Mouse (Mus musculus) hindbrain, postnatal 0 days (tissue): ENCODE measurements at regions not wholly inside any gene's neighbourhood (a gene's known extent, or its start where the extent isn't known, plus 50 kb on each side); places are given as distances from the start of the nearest gene placed in this dataset.

Experiments
- ATAC-seq: fragments of 200-750 bp; cut with Nextera tagmentation; 2 replicates; pipeline ENCODE4 v1.8.0; 2017; ENCODE audit warnings: mild to moderate bottlenecking, moderate TSS enrichment, moderate library complexity
- DNase-seq: peaks from one replicate; pipeline ENCODE4 v3.0.0-alpha.2; 2015; ENCODE audit warnings: low spot score
- H3K27ac ChIP-seq: fragments of 300-500 bp; sonication (generic); 2 replicates; pipeline ENCODE4 v1.5.1; 2014; ENCODE audit warnings: mild to moderate bottlenecking
- H3K27me3 ChIP-seq: fragments of 300-500 bp; sonication (generic); 2 replicates; pipeline ENCODE4 v1.6.1; 2014; ENCODE audit warnings: low read length, mixed read lengths; ENCODE audit not compliant: insufficient read depth
- H3K36me3 ChIP-seq: fragments of 300-500 bp; sonication (generic); 2 replicates; pipeline ENCODE4 v1.6.1; 2014; ENCODE audit warnings: low read length, mixed read lengths; ENCODE audit not compliant: insufficient read depth
- H3K4me1 ChIP-seq: fragments of 300-500 bp; sonication (generic); 2 replicates; pipeline ENCODE4 v1.6.1; 2014; ENCODE audit warnings: antibody characterized with exemption, low read length, mixed read lengths; ENCODE audit not compliant: insufficient read depth
- H3K4me2 ChIP-seq: fragments of 300-500 bp; sonication (generic); 2 replicates; pipeline ENCODE4 v1.6.1; 2014; ENCODE audit warnings: low read depth, mild to moderate bottlenecking, low read length, moderate library complexity, mixed read lengths
- H3K4me3 ChIP-seq: fragments of 300-500 bp; sonication (generic); 2 replicates; pipeline ENCODE4 v1.5.1; 2014; ENCODE audit warnings: low read length
- H3K9ac ChIP-seq: fragments of 300-500 bp; sonication (generic); replicated peaks from 2 replicates; pipeline ENCODE4 v1.6.1; 2014; ENCODE audit warnings: mild to moderate bottlenecking, low read length, moderate library complexity, mixed read lengths
- H3K9me3 ChIP-seq: fragments of 300-500 bp; sonication (generic); 2 replicates; pipeline ENCODE4 v1.6.1; 2016; ENCODE audit warnings: low read length, mixed read lengths
- CTCF ChIP-seq: IDR thresholded peaks from 2 replicates; pipeline ENCODE4 v1.5.1; 2016; ENCODE audit warnings: antibody characterized with exemption, control low read depth, low read depth
- WGBS: fragments of 180-500 bp; shearing (Covaris S2); extraction: QIAGEN DNeasy Blood & Tissue Kit; methylation state at CpG from one replicate; pipeline ENCODE4 v1.1.7; 2014; 5-methylcytosine and 5-hydroxymethylcytosine counted together

- Histone ChIP-seq H3K27ac (no peak overlapping the region), H3K27me3 (no peaks in the 10 kb centered on the region; the same call in 1 of the 2 replicates), H3K4me1 (no peaks in the 10 kb centered on the region), H3K36me3 (no peaks in the 10 kb centered on the region), H3K9ac (no peak overlapping the region), H3K4me2 (no peak overlapping the region), H3K9me3 (no peaks in the 10 kb centered on the region), H3K4me3 (no peak overlapping the region)
- TF ChIP-seq CTCF: no peak
- ATAC-seq (no peak), DNase-seq (no peak)
- 61% methylated on average over 6 of the region's 6 CpGs for WGBS
These were observed 133.4 kb upstream of the Zfp703 start for GRCm38 (mm10) chr8:26843714-26844113.

DNA sequence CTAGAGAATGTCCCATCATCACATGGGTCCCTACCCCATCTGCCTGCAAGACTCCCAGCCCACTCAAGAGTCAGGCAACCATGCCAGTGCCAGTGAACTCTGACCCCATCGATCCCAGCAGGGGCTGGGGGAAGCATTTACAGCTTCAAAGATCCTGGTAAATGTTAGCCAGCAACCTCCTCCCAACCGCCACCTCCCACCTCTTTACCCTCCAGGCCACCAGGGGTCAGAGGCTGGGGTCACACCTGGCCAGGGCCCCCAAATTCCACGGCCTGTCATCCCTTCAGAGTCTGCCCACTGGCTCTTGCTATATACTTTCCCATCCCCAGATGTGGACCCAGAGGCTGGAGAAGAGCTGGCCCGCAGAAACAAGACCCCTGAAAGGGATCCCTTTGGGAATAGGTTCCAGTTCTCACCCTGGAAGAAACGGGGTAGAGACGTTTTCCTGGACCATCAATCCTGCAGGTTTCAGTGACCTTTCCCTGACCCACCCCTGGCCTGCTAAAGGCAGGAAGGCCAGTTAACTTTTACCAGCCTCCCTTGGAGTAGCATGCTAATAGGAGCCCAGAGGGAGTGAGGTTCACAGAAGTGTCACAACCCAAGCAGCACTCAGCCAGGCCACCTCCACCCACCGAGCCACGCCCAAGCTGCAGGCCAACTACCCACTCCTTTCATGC lies 132.9 kb upstream of the Zfp703 start:
- ATAC-seq: no peak
- no peak overlapping the region for H3K4me3 ChIP-seq

DNA sequence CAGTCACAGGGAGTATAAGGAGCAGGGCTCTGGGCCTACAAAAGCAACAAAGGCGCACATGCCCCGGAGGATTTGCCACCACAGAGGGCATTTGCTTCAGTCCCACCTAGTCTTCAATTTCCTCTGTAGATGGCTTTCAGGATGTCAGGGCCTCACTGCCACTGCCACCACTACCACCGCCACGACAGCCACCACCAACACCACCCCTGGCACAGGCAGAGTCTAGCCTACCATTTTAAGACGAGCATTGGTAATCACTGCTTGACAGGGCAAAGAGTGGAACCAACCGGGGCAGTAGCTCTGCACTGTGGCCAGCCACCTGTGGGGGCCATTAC lies 132.3 kb upstream of the Zfp703 start:
- H3K9ac ChIP-seq: no peak overlapping the region
- 80% methylated on average over 6 of the region's 6 CpGs for WGBS
- ATAC-seq (no peak), DNase-seq (no peak)
- H3K36me3 ChIP-seq: no peaks in the 10 kb centered on the region
- H3K9me3 ChIP-seq: no peaks in the 10 kb centered on the region
- no peak overlapping the region for H3K4me2 ChIP-seq
- no peaks in the 10 kb centered on the region for H3K4me1 ChIP-seq
- H3K27ac ChIP-seq: no peak overlapping the region
- H3K4me3 ChIP-seq: no peak overlapping the region
- no peaks in the 10 kb centered on the region; the same call in 1 of the 2 replicates for H3K27me3 ChIP-seq
- TF ChIP-seq CTCF: no peak

More for the DNA sequence above, 132.9 kb upstream of the Zfp703 start:
- TF ChIP-seq CTCF: no peak
- no peaks in the 10 kb centered on the region for H3K9me3 ChIP-seq
- no peaks in the 10 kb centered on the region for H3K4me1 ChIP-seq
- no peak overlapping the region for H3K9ac ChIP-seq
- DNase-seq: no peak
- no peak overlapping the region for H3K4me2 ChIP-seq
- no peaks in the 10 kb centered on the region; the same call in 1 of the 2 replicates for H3K27me3 ChIP-seq
- H3K27ac ChIP-seq: no peak overlapping the region
- no peaks in the 10 kb centered on the region for H3K36me3 ChIP-seq
- 57% methylated on average over 8 of the region's 8 CpGs for WGBS

DNA sequence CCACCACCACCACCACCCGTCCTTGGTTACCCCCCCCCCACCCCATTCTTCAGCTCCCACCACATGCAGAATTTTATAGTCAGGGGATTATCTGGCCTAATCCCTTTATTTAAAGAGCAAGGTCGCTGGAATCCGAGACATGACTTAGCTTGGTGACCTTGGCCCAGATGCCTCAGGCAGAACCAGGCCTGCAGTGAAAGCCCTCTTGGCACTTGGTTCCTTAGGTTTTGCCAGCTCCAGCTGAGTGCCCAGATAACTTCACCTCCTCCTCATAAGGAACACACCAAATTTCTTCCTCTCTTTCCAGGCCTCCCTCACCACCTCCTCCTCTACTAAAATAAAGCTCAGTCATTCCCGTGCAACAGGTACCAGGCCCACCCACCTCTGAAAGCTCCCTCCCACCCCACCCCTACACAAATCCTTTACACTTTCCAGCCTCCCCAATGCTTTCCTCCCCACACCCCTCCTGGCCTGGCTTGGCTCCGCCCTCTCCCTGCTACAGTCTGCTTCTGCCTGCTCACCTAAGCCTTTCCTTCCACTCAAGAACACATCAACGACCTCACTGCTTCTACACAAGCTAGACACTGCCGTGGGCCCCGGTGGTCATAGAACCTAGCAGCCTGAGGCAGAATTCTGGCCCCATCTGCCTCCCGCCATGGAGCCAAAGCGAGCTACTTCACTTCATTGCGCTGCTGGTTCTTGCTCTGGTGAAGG lies 131.5 kb upstream of the Zfp703 start:
- DNase-seq (no peak), ATAC-seq (no peak)
- H3K36me3 ChIP-seq: no peaks in the 10 kb centered on the region
- H3K4me2 ChIP-seq: no peak overlapping the region
- TF ChIP-seq CTCF: no peak
- H3K4me3 ChIP-seq: no peak overlapping the region
- no peaks in the 10 kb centered on the region for H3K4me1 ChIP-seq
- no peaks in the 10 kb centered on the region; the same call in 1 of the 2 replicates for H3K27me3 ChIP-seq
- H3K9ac ChIP-seq: no peak overlapping the region
- H3K27ac ChIP-seq: no peak overlapping the region
- WGBS: 69% methylated on average over 11 of the region's 11 CpGs
- no peaks in the 10 kb centered on the region for H3K9me3 ChIP-seq

DNA sequence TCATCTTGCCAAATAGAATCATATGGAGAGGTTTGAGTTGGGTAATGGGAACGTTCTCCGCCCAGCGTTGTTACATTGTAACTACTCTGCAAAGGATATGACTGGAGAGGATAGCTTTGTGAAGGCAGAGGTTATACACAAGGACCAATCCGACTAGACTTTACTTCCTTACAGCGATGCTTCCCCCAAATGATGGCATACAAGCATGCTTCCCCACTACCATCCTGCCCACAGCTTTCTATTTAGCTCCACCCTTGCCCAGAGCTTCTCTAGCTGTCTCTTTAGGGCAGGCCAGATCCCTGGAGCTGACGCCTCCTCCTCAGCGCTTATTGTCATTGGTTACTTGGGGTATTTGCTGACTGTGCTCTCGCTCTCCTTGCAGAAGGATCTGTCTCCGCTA lies 130.1 kb upstream of the Zfp703 start:
- WGBS: 77% methylated on average over 9 of the region's 9 CpGs
- H3K27ac ChIP-seq: no peak overlapping the region
- ATAC-seq (no peak), DNase-seq (no peak)
- H3K9me3 ChIP-seq: no peaks in the 10 kb centered on the region
- TF ChIP-seq CTCF: no peak
- H3K4me2 ChIP-seq: no peak overlapping the region
- no peaks in the 10 kb centered on the region; the same call in 1 of the 2 replicates for H3K27me3 ChIP-seq
- no peaks in the 10 kb centered on the region for H3K36me3 ChIP-seq
- H3K4me1 ChIP-seq: no peaks in the 10 kb centered on the region
- no peak overlapping the region for H3K9ac ChIP-seq
- no peak overlapping the region for H3K4me3 ChIP-seq

- ATAC-seq: no peak
- Histone ChIP-seq H3K27ac (no peak overlapping the region), H3K9me3 (no peaks in the 10 kb centered on the region), H3K4me3 (no peak overlapping the region), H3K27me3 (no peaks in the 10 kb centered on the region; the same call in 1 of the 2 replicates), H3K36me3 (no peaks in the 10 kb centered on the region), H3K9ac (no peak overlapping the region), H3K4me2 (no peak overlapping the region), H3K4me1 (no peaks in the 10 kb centered on the region)
- TF ChIP-seq CTCF: no peak
- no peak for DNase-seq
- WGBS: 71% methylated on average over 17 of the region's 17 CpGs
These were observed 128.9 kb upstream of the Zfp703 start for GRCm38 (mm10) chr8:26848098-26848772.
